Mouse (Mus musculus): Measurements from ENCODE around the gene Olfr1420. TPM values are rescaled to one million over a fixed set of nuclear protein-coding genes. Genes with fewer than 3 reads are reported as not detected.
"Not testable (repeated sequence)": the region's sequence is repeated elsewhere in the genome, so short reads cannot be mapped to it uniquely, and the experiment has no call there.

Olfr1420 gene
- polyA plus RNA-seq, 1 experiment from 2014 or later, result not detected

- Histone ChIP-seq H3K9ac (peak within 1 kb of the TSS; percentile 85), H3K4me3 (peak within 1 kb of the TSS; percentile 94), H3K36me3 (peaks cover 5% of the 10 kb centered on the region), H3K27ac (ENCODE audit: poor library complexity, severe bottlenecking) (peak within 1 kb of the TSS; percentile 91), H3K4me2 (peak within 1 kb of the TSS; percentile 87), H3K27me3 (replicated peaks) (no peaks in the 10 kb centered on the region), H3K9me3 (replicated peaks) (no peaks in the 10 kb centered on the region), H3K4me1 (replicated peaks) (peaks cover 21% of the 10 kb centered on the region)
- under 1% methylated on average over 53 of the region's 53 CpGs for WGBS
- peak; percentile 96 for ATAC-seq (ENCODE audit: insufficient number of reproducible peaks, low FRiP score)
These were observed 25.7 kb downstream of the Olfr1420 start, which contains the start of gene Patl1 for GRCm38 (mm10) chr19:11912037-11912532. Gene Patl1, plus strand, starts transcription at chr19:11912399.

GRCm38 (mm10) chr19:11912533-11913121, 26.3 kb downstream of the Olfr1420 start:
- Histone ChIP-seq H3K4me2 (peak overlapping the region; percentile 87), H3K36me3 (peaks cover 9% of the 10 kb centered on the region), H3K27me3 (replicated peaks) (no peaks in the 10 kb centered on the region), H3K27ac (ENCODE audit: poor library complexity, severe bottlenecking) (peak overlapping the region; percentile 91), H3K4me3 (peak overlapping the region; percentile 94), H3K9ac (peak overlapping the region; percentile 85), H3K4me1 (replicated peaks) (peaks cover 23% of the 10 kb centered on the region), H3K9me3 (replicated peaks) (no peaks in the 10 kb centered on the region)
- under 1% methylated on average over 51 of the region's 54 CpGs for WGBS
- peak; percentile 78 for ATAC-seq (ENCODE audit: insufficient number of reproducible peaks, low FRiP score)

- H3K27ac ChIP-seq (ENCODE audit: poor library complexity, severe bottlenecking), result no peak overlapping the region
- H3K4me1 ChIP-seq (replicated peaks), result peaks cover 23% of the 10 kb centered on the region
- no peak overlapping the region for H3K4me2 ChIP-seq
- no peak overlapping the region for H3K9ac ChIP-seq
- H3K27me3 ChIP-seq (replicated peaks), result no peaks in the 10 kb centered on the region
- H3K4me3 ChIP-seq, result no peak overlapping the region
- ATAC-seq (ENCODE audit: insufficient number of reproducible peaks, low FRiP score), result no peak
- WGBS, result 22% methylated on average over 2 of the region's 2 CpGs
- H3K36me3 ChIP-seq, result peaks cover 26% of the 10 kb centered on the region
- H3K9me3 ChIP-seq (replicated peaks), result no peaks in the 10 kb centered on the region
These were observed 29.4 kb downstream of the Olfr1420 start for GRCm38 (mm10) chr19:11915804-11916203.

- 85% methylated on average over 1 of the region's 1 CpGs for WGBS
- no peak for ATAC-seq (ENCODE audit: insufficient number of reproducible peaks, low FRiP score)
These were observed 35.7 kb downstream of the Olfr1420 start for GRCm38 (mm10) chr19:11922068-11922467.

GRCm38 (mm10) chr19:11922515-11922914, 36.1 kb downstream of the Olfr1420 start:
- not testable (repeated sequence) for H3K9me3 ChIP-seq (replicated peaks); ATAC-seq (ENCODE audit: insufficient number of reproducible peaks, low FRiP score); H3K4me3 ChIP-seq; H3K27ac ChIP-seq (ENCODE audit: poor library complexity, severe bottlenecking); H3K4me1 ChIP-seq (replicated peaks); H3K27me3 ChIP-seq (replicated peaks); H3K4me2 ChIP-seq; H3K9ac ChIP-seq
- 97% methylated on average over 2 of the region's 2 CpGs for WGBS
- H3K36me3 ChIP-seq, result peaks cover 68% of the 10 kb centered on the region

More at GRCm38 (mm10) chr19:11922068-11922467, 35.7 kb downstream of the Olfr1420 start:
- no peak overlapping the region for H3K4me2 ChIP-seq
- H3K36me3 ChIP-seq, result peaks cover 68% of the 10 kb centered on the region
- H3K27ac ChIP-seq (ENCODE audit: poor library complexity, severe bottlenecking), result no peak overlapping the region
- no peaks in the 10 kb centered on the region for H3K9me3 ChIP-seq (replicated peaks)
- H3K9ac ChIP-seq, result no peak overlapping the region
- H3K27me3 ChIP-seq (replicated peaks), result no peaks in the 10 kb centered on the region
- H3K4me1 ChIP-seq (replicated peaks), result 0 out of 2 replicates have a peak, but pooled peaks cover 3% of the 10 kb centered on the region
- H3K4me3 ChIP-seq, result no peak overlapping the region

GRCm38 (mm10) chr19:11926380-11926779, 40.0 kb downstream of the Olfr1420 start:
- no peaks in the 10 kb centered on the region for H3K27me3 ChIP-seq (replicated peaks)
- WGBS, result 83% methylated on average over 2 of the region's 2 CpGs
- H3K4me2 ChIP-seq, result no peak overlapping the region
- no peaks in the 10 kb centered on the region for H3K9me3 ChIP-seq (replicated peaks)
- no peak for ATAC-seq (ENCODE audit: insufficient number of reproducible peaks, low FRiP score)
- H3K9ac ChIP-seq, result no peak overlapping the region
- H3K4me3 ChIP-seq, result no peak overlapping the region
- H3K36me3 ChIP-seq, result peaks cover 76% of the 10 kb centered on the region
- no peaks in the 10 kb centered on the region for H3K4me1 ChIP-seq (replicated peaks)
- H3K27ac ChIP-seq (ENCODE audit: poor library complexity, severe bottlenecking), result no peak overlapping the region

GRCm38 (mm10) chr19:11928025-11928748, 41.8 kb downstream of the Olfr1420 start:
- H3K9me3 ChIP-seq (replicated peaks), result no peaks in the 10 kb centered on the region
- H3K27me3 ChIP-seq (replicated peaks), result no peaks in the 10 kb centered on the region
- H3K4me1 ChIP-seq (replicated peaks), result no peaks in the 10 kb centered on the region
- WGBS, result 77% methylated on average over 4 of the region's 4 CpGs
- H3K4me3 ChIP-seq, result no peak overlapping the region
- ATAC-seq (ENCODE audit: insufficient number of reproducible peaks, low FRiP score), result peak; percentile 95
- H3K27ac ChIP-seq (ENCODE audit: poor library complexity, severe bottlenecking), result no peak overlapping the region
- H3K4me2 ChIP-seq, result no peak overlapping the region
- peaks cover 78% of the 10 kb centered on the region for H3K36me3 ChIP-seq
- H3K9ac ChIP-seq, result no peak overlapping the region

GRCm38 (mm10) chr19:11946460-11946859, 60.1 kb downstream of the Olfr1420 start:
- H3K36me3 ChIP-seq, result peaks cover 45% of the 10 kb centered on the region
- not testable (repeated sequence) for H3K9ac ChIP-seq; H3K4me1 ChIP-seq (replicated peaks); H3K27ac ChIP-seq (ENCODE audit: poor library complexity, severe bottlenecking); H3K4me2 ChIP-seq; ATAC-seq (ENCODE audit: insufficient number of reproducible peaks, low FRiP score); H3K9me3 ChIP-seq (replicated peaks); H3K27me3 ChIP-seq (replicated peaks); H3K4me3 ChIP-seq
- 89% methylated on average over 9 of the region's 9 CpGs for WGBS

Small RNA genes lying within 50 kb of the gene (microRNA-seq; reads per million reads assigned to microRNA genes)
- gene Mir6994, result 11.6 reads per million, percentile 26 among the genes with 10 or more reads in this experiment

Other genes starting within 250 kb of the Olfr1420 start
- 0.18 TPM in 1 of 2 replicates, not detected in the other for gene Ms4a3, start 245.7 kb upstream of the Olfr1420 start, polyA plus RNA-seq (2016; fragmentation: Nextera tagmentation; extraction: Ambion mirVana)
- gene Oosp2, start 226.0 kb upstream of the Olfr1420 start, polyA plus RNA-seq (2016; fragmentation: Nextera tagmentation; extraction: Ambion mirVana), result not detected in 2 replicates
- not detected in 2 replicates for gene Oosp1, start 195.4 kb upstream of the Olfr1420 start, polyA plus RNA-seq (2016; fragmentation: Nextera tagmentation; extraction: Ambion mirVana)
- not detected in 2 replicates for gene Oosp3, start 189.5 kb upstream of the Olfr1420 start, polyA plus RNA-seq (2016; fragmentation: Nextera tagmentation; extraction: Ambion mirVana)
- not detected in 2 replicates for gene Gif, start 139.0 kb upstream of the Olfr1420 start, polyA plus RNA-seq (2016; fragmentation: Nextera tagmentation; extraction: Ambion mirVana)
- 76.2 and 76.8 TPM in 2 replicates for gene Mrpl16, start 116.2 kb upstream of the Olfr1420 start, polyA plus RNA-seq (2016; fragmentation: Nextera tagmentation; extraction: Ambion mirVana)
- 6.9 and 7.1 TPM in 2 replicates for gene Stx3, start 67.2 kb upstream of the Olfr1420 start, polyA plus RNA-seq (2016; fragmentation: Nextera tagmentation; extraction: Ambion mirVana)
- gene Olfr1417, start 47.3 kb upstream of the Olfr1420 start, polyA plus RNA-seq (2016; fragmentation: Nextera tagmentation; extraction: Ambion mirVana), result 0.08 TPM in 1 of 2 replicates, not detected in the other
- not detected in 2 replicates for gene Olfr1418, start 25.5 kb upstream of the Olfr1420 start, polyA plus RNA-seq (2016; fragmentation: Nextera tagmentation; extraction: Ambion mirVana)
- gene Olfr1419, start 11.5 kb upstream of the Olfr1420 start, polyA plus RNA-seq (2016; fragmentation: Nextera tagmentation; extraction: Ambion mirVana), result not detected in 2 replicates
- gene Patl1, start 25.8 kb downstream of the Olfr1420 start, polyA plus RNA-seq (2016; fragmentation: Nextera tagmentation; extraction: Ambion mirVana), result 21.3 and 22.2 TPM in 2 replicates
- gene Osbp, start 79.4 kb downstream of the Olfr1420 start, polyA plus RNA-seq (2016; fragmentation: Nextera tagmentation; extraction: Ambion mirVana), result 6.3 and 7.6 TPM in 2 replicates
- gene Olfr1423, start 154.8 kb downstream of the Olfr1420 start, polyA plus RNA-seq (2016; fragmentation: Nextera tagmentation; extraction: Ambion mirVana), result not detected in 2 replicates
- gene Olfr1424, start 176.1 kb downstream of the Olfr1420 start, polyA plus RNA-seq (2016; fragmentation: Nextera tagmentation; extraction: Ambion mirVana), result not detected in 2 replicates
- gene Olfr1425, start 191.2 kb downstream of the Olfr1420 start, polyA plus RNA-seq (2016; fragmentation: Nextera tagmentation; extraction: Ambion mirVana), result not detected in 2 replicates
- not detected in 2 replicates for gene Olfr1426, start 205.4 kb downstream of the Olfr1420 start, polyA plus RNA-seq (2016; fragmentation: Nextera tagmentation; extraction: Ambion mirVana)
- not detected in 2 replicates for gene Olfr1427, start 216.8 kb downstream of the Olfr1420 start, polyA plus RNA-seq (2016; fragmentation: Nextera tagmentation; extraction: Ambion mirVana)
- not detected in 2 replicates for gene Olfr1428, start 229.3 kb downstream of the Olfr1420 start, polyA plus RNA-seq (2016; fragmentation: Nextera tagmentation; extraction: Ambion mirVana)
- not detected in 2 replicates for gene Olfr76, start 236.6 kb downstream of the Olfr1420 start, polyA plus RNA-seq (2016; fragmentation: Nextera tagmentation; extraction: Ambion mirVana)

Measured in heart, embryonic 12.5 days (tissue).